Mouse (Mus musculus) stomach, embryonic 16.5 days (tissue): ENCODE measurements around the gene Flt3l. TPM values are rescaled to one million over a fixed set of nuclear protein-coding genes. Genes with fewer than 3 reads are reported as not detected.

ENCODE experiments used
- ATAC-seq: fragments of 200-750 bp; cut with Nextera tagmentation; 2 replicates; pipeline ENCODE4 v1.8.0; 2017; ENCODE audit warnings: moderate number of reproducible peaks, moderate TSS enrichment; ENCODE audit not compliant: insufficient read depth, low FRiP score
- H3K27ac ChIP-seq: fragments of 300-500 bp; sonication (generic); 2 replicates; pipeline ENCODE4 v1.5.1; 2014; ENCODE audit warnings: low read length
- H3K27me3 ChIP-seq: fragments of 300-500 bp; sonication (generic); 2 replicates; pipeline ENCODE4 v1.6.1; 2014; ENCODE audit warnings: low read length, control low read depth, mixed read lengths; ENCODE audit not compliant: control insufficient read depth, insufficient read depth
- H3K36me3 ChIP-seq: fragments of 300-500 bp; sonication (generic); 2 replicates; pipeline ENCODE4 v1.6.1; 2014; ENCODE audit warnings: low read length; ENCODE audit not compliant: control insufficient read depth, insufficient read depth
- H3K4me1 ChIP-seq: fragments of 300-500 bp; sonication (generic); 2 replicates; pipeline ENCODE4 v1.6.1; 2014; ENCODE audit warnings: low read length, control low read depth, mixed read lengths; ENCODE audit not compliant: control insufficient read depth, insufficient read depth
- H3K4me2 ChIP-seq: fragments of 300-500 bp; sonication (generic); 2 replicates; pipeline ENCODE4 v1.6.1; 2014; ENCODE audit warnings: low read depth, low read length, mixed read lengths
- H3K4me3 ChIP-seq: fragments of 300-500 bp; sonication (generic); replicated peaks from 2 replicates; pipeline ENCODE4 v1.5.1; 2014; ENCODE audit warnings: mild to moderate bottlenecking, low read length
- H3K9ac ChIP-seq: fragments of 300-500 bp; sonication (generic); 2 replicates; pipeline ENCODE4 v1.6.1; 2014; ENCODE audit warnings: low read length
- H3K9me3 ChIP-seq: fragments of 300-500 bp; sonication (generic); replicated peaks from 2 replicates; pipeline ENCODE4 v1.6.1; 2016; ENCODE audit warnings: low read length, control low read depth; ENCODE audit not compliant: control insufficient read depth
- WGBS: fragments of 180-500 bp; shearing (Covaris S2); extraction: QIAGEN DNeasy Blood & Tissue Kit; methylation state at CpG from one replicate; pipeline ENCODE4 v1.1.7; 2014; 5-methylcytosine and 5-hydroxymethylcytosine counted together
- polyA plus RNA-seq: library from polyadenylated mRNA; unstranded; fragments of >200 nt; fragmentation: Nextera tagmentation; extraction: Ambion mirVana; gene quantifications from 2 replicates; pipeline ENCODE4 v1.2.1, GENCODE M21; 2015

The Flt3l gene
- polyA plus RNA-seq, 1 experiment from 2014 or later = 2.8 TPM

DNA sequence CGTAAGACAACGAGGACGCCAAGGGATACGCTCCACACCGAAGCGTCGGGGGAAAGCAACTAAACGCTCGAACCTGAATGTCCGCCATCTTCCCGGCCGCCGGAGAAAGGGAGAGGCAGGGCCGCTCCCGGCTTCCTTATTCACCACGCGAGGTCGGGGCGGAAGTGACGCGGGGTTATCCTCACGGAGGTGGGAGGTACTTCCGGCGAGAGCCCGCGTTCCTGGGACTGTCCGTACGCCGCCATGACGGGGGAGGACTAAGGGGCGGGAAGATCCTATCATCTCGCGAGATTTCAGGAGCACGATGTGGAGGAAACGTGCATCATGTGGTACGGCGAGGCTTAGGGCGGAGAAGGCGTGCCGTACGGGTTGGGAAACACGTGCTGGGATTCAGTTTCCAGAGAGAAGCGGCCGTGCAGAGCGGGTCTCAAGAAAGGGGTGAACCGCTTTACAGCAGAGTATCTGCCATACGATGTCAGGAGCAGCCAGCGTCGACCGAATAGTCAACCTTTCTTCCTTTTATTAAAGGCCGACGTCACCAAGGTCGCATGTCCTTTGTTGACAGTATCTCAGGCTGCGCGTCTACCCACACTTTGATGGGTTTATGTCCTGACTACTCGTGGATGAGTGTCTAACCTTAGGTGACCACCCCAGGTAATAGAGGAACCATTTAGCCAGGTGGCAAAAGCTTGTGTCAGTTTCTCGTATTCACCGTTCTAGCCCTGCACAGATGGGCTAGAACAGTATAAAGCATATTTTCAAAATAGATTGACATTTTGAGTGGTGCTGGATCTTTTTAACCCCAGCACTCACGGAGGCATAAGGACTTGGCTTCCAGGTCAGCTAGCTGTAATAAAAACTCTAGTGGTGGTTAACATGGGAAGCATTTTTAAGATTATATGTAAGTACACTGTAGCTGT is 11.7 kb downstream of the Flt3l start, which contains the start of gene Rps11:
Gene Rps11 (minus strand): TSS at position 216 of the 920 bp plus-strand sequence.
- Histone ChIP-seq H3K4me2 (peak within 1 kb of the TSS; percentile 76), H3K9ac (peak within 1 kb of the TSS; percentile 88), H3K4me1 (peaks cover 41% of the 10 kb centered on the region), H3K4me3 (peak within 1 kb of the TSS; percentile 69), H3K9me3 (no peaks in the 10 kb centered on the region), H3K36me3 (peaks cover 27% of the 10 kb centered on the region), H3K27ac (peak within 1 kb of the TSS; percentile 82), H3K27me3 (no peaks in the 10 kb centered on the region)
- under 1% methylated on average over 59 of the region's 59 CpGs for WGBS
- peak; percentile 84 for ATAC-seq

DNA sequence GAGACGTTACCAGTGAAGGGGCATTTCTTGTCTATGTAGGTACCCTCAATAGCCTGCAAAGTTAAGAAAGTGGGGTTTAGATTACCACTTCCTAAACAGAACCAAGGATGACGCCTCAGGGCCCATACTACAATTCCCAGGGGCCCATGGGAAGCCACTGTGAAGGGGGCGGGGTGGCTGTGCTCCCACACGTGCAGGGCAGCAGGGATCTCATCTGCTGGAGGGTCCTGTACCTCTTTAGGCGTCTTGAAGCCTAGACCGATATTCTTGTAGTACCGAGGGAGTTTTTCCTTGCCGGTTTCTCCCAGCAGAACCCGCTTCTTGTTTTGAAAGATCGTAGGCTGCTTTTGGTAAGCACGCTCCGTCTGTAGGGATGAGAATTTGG is 13.1 kb downstream of the Flt3l start:
- 13% methylated on average over 12 of the region's 12 CpGs for WGBS

DNA sequence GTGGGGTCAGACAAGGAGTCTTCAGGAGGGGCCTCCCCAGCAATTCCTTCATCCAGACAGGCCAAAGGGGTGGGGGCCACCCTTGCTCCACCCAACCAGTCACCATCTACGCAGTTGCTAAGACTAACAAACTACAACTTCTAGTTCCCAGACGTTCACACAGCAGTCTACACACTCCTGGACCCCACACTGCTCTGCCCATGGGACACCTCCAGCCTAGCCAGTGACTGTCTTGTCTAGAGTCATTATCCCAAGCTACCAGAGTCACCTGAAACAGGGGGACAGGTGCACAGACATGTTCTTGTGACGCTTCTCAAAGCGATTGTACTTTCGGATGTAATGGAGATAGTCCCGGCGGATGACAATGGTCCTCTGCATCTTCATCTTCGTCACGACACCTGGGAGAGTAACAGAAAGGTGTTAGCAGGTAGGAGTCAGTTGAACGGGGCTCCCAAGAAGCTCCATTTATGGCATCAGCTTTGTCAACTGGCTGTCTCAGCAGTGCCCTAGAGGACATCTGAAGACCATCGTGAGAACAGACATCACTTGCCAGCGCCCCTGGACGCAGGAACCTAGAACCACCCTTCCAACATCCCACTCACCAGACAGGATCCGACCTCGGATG is 13.6 kb downstream of the Flt3l start:
- Histone ChIP-seq H3K4me2 (peak overlapping the region; percentile 76), H3K27me3 (no peaks in the 10 kb centered on the region), H3K4me3 (peak overlapping the region; percentile 69), H3K9me3 (no peaks in the 10 kb centered on the region), H3K4me1 (peaks cover 39% of the 10 kb centered on the region), H3K36me3 (peaks cover 27% of the 10 kb centered on the region), H3K27ac (no peak overlapping the region), H3K9ac (peak overlapping the region; percentile 88; the same call in 1 of the 2 replicates)
- ATAC-seq = no peak
- 77% methylated on average over 15 of the region's 15 CpGs for WGBS

More for the DNA sequence above, 13.1 kb downstream of the Flt3l start:
- no peaks in the 10 kb centered on the region for H3K27me3 ChIP-seq
- peak overlapping the region; percentile 66; the same call in 1 of the 2 replicates for H3K27ac ChIP-seq
- ATAC-seq = no peak
- no peaks in the 10 kb centered on the region for H3K9me3 ChIP-seq
- H3K9ac ChIP-seq = peak overlapping the region; percentile 88
- peak overlapping the region; percentile 69 for H3K4me3 ChIP-seq
- H3K36me3 ChIP-seq = peaks cover 27% of the 10 kb centered on the region
- peaks cover 39% of the 10 kb centered on the region for H3K4me1 ChIP-seq
- peak overlapping the region; percentile 76 for H3K4me2 ChIP-seq

DNA sequence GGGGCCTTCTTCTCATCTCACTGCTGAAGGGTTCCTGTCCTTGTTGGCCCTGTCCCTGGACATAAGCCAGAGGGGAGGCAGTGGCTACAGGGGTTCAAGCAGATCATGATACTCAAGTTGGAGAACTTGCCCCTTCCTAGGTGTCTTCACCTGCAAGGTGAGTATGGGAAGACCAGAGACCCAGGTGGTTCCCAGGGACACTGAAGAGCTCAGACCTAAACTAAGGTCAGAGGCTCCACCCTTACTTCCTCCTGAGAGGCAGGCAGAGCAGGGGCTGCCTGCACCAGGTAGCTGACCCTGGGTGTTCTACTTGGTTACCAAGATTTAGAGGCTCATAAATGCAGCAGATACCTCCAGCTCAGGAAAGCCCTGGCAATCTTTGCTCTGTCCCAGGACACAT is 14.3 kb downstream of the Flt3l start:
- peaks cover 38% of the 10 kb centered on the region for H3K4me1 ChIP-seq
- no peaks in the 10 kb centered on the region for H3K27me3 ChIP-seq
- H3K27ac ChIP-seq = peak overlapping the region; percentile 27; the same call in 1 of the 2 replicates
- H3K9me3 ChIP-seq = no peaks in the 10 kb centered on the region
- peak overlapping the region; percentile 58 for H3K9ac ChIP-seq
- H3K4me3 ChIP-seq = no peak overlapping the region
- no peak overlapping the region for H3K4me2 ChIP-seq
- H3K36me3 ChIP-seq = peaks cover 24% of the 10 kb centered on the region
- ATAC-seq = no peak

DNA sequence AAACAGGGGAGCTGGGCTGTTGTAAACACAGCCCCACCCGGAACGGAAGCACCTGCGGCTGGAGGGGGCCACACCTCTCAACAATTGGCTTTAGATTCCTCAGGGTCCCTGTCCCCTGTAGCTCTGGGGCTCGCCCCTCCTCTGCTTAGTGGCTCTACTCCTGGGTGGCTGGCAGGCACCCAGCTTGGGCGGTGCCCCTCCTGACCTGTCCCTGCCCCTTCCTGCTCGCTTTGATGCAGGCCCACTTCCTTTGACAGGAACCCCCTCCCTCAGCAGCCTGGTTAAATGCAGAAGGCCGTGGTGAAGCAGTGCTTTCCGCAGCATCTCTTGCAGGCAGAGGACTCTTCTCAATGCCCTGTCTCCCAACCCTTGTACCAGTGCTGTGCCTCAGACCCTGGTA is 14.8 kb downstream of the Flt3l start:
- Histone ChIP-seq H3K9me3 (no peaks in the 10 kb centered on the region), H3K36me3 (peaks cover 19% of the 10 kb centered on the region), H3K27ac (no peak overlapping the region), H3K27me3 (no peaks in the 10 kb centered on the region), H3K9ac (peak overlapping the region; percentile 43), H3K4me2 (no peak overlapping the region), H3K4me3 (no peak overlapping the region), H3K4me1 (peaks cover 33% of the 10 kb centered on the region)
- WGBS = 42% methylated on average over 8 of the region's 8 CpGs
- no peak for ATAC-seq

DNA sequence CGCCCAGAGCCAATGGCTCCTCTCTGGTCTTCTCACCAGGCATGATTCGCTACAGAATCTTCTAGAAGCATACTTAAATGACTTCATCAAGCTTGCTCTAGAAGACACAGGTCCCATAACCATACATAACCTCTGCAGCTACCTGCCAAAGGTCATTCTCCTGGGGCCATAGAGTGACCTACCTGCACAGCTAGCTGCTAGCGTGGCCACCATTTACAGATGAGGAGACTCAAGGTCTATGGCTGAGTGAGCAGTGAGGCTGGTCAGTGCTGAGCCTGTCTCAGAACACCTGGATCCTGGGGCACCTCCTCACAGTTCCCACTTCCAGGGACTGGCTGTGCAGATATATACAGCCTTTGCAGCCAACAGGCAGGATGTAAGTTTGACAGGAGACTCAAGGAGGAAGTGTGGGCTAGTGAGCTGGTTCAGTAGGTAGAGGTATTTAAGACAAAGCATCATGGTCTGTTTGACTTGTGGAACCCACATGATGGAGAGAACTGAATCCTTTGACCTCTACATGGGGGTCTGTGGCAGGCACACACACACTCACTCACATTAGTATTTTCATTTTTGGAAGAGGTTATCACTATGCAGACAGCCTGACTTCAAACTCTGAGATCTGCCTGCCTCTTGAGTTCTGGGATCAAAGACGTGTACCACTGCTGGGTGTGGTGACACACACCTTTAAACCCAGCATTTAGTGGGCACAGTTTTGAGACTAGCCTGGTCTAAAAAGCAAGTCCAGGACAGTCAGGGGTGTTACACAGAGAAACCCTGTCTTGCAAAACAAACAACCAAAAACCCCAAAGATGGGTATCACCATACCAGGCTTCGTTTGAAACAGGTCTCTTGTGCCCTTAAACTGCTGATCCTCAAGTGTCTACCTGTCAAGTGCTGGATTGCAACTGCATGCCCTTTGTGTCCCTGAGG is 16.2 kb downstream of the Flt3l start:
- H3K4me2 ChIP-seq = no peak overlapping the region
- H3K36me3 ChIP-seq = peaks cover 12% of the 10 kb centered on the region
- no peak overlapping the region for H3K4me3 ChIP-seq
- H3K27me3 ChIP-seq = no peaks in the 10 kb centered on the region
- H3K9me3 ChIP-seq = no peaks in the 10 kb centered on the region
- no peak overlapping the region for H3K9ac ChIP-seq
- no peak for ATAC-seq
- 78% methylated on average over 5 of the region's 5 CpGs for WGBS
- peaks cover 26% of the 10 kb centered on the region for H3K4me1 ChIP-seq
- H3K27ac ChIP-seq = no peak overlapping the region

DNA sequence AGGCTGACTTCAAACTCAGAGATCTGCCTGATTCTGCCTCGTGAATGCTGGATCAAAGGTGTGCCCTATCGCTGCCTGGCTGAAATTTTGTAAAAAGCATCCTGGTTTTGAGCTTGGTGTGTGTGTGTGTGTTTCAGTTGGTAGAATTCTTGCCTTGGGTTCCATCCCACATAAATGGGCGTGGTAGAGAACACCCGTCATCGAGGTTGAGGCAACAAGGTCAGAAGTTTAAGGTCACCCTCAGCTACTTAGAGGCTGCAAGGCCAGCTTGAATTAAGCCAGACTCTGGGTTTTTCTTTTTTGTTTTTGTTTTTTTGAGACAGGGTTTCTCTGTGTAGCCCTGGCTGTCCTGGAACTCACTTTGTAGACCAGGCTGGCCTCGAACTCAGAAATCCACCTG is 17.9 kb downstream of the Flt3l start:
- Histone ChIP-seq H3K4me2 (no peak overlapping the region), H3K9ac (no peak overlapping the region), H3K27ac (no peak overlapping the region), H3K36me3 (peaks cover 12% of the 10 kb centered on the region; the same call in 1 of the 2 replicates), H3K9me3 (no peaks in the 10 kb centered on the region), H3K4me1 (peaks cover 24% of the 10 kb centered on the region), H3K27me3 (no peaks in the 10 kb centered on the region), H3K4me3 (no peak overlapping the region)
- WGBS = 84% methylated on average over 6 of the region's 6 CpGs
- ATAC-seq = no peak

DNA sequence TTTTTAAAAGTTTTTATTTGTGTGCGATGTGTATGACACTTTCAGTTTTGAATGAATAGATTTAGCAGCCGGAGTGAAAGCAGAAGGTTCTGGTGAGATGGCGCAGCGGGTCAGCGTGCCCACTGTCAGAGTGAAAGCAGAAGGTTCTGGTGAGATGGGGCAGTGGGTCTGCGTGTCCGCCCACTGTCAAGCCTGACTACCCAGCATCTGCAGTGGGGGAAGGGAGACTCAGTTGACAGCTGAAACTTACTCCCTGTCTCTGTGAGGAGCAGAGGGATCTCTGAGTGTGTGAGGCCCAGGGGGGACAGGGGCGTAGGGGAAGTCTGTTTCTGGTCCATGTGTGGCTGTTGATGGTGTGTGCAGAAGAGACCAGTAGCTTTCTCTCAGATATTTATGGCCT is 18.7 kb downstream of the Flt3l start:
- Histone ChIP-seq H3K9me3 (no peaks in the 10 kb centered on the region), H3K4me3 (no peak overlapping the region), H3K36me3 (peaks cover 12% of the 10 kb centered on the region; the same call in 1 of the 2 replicates), H3K27ac (no peak overlapping the region), H3K9ac (no peak overlapping the region), H3K4me2 (no peak overlapping the region), H3K27me3 (no peaks in the 10 kb centered on the region), H3K4me1 (peaks cover 17% of the 10 kb centered on the region)
- WGBS = 67% methylated on average over 8 of the region's 8 CpGs
- no peak for ATAC-seq
